Mouse (Mus musculus) G1E (cell line): ENCODE measurements at regions not wholly inside any gene's neighbourhood (a gene's known extent, or its start where the extent isn't known, plus 50 kb on each side); places are given as distances from the start of the nearest gene placed in this dataset.

ENCODE experiments used
- CTCF ChIP-seq: IDR thresholded peaks from 2 replicates; pipeline ENCODE4 v1.5.1; 2012; ENCODE audit warnings: low read depth, low read length, inconsistent platforms, mixed read lengths
- TAL1 ChIP-seq: conservative IDR thresholded peaks from 2 replicates; pipeline ENCODE4 v1.6.1; 2012; ENCODE audit warnings: low read depth, low read length, inconsistent platforms, mixed read lengths

DNA sequence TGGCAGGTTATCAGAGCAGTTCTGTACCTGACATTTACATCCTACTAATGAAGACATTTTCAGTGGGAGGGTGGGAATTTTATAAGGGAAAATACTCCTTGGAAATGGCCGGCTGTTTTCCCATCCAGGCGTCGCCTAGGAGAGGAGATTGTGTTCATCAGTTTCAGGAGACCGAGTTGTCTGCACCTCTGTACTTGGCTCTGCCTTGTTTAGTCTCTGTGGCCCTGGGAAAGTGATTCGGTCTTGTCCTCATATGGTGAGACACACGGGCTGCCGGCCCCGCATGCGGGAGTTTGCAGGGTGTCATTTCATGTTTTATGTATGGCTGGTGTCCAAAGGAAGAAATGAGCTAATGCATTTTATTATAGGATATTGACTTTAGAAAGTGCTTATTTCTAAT lies 287.9 kb downstream of the Cd109 start:
- TF ChIP-seq TAL1, result no peak
- no peak for TF ChIP-seq CTCF
